Mouse (Mus musculus) CH12.LX (cell line): Measurements from ENCODE around the gene Tmprss2. TPM values are rescaled to one million over a fixed set of nuclear protein-coding genes. Genes with fewer than 3 reads are reported as not detected.

ENCODE experiments used
- DNase-seq: peaks from one replicate; pipeline ENCODE4 v3.0.0-alpha.2; 2013; ENCODE audit errors: extremely low read depth
- H3K27ac ChIP-seq: 2 replicates; pipeline ENCODE4 v1.5.1; 2012; ENCODE audit warnings: low read depth, mild to moderate bottlenecking, control low read depth, moderate library complexity; ENCODE audit not compliant: insufficient read depth
- H3K27me3 ChIP-seq: replicated peaks from 2 replicates; pipeline ENCODE3; 2012; ENCODE audit warnings: inconsistent platforms
- H3K36me3 ChIP-seq, 2 experiments: replicated peaks in 1 of 2; 2 replicates each; pipeline versions ENCODE3 to v1.6.1; 2012; ENCODE audit warnings: inconsistent platforms in 1 of 2, low read length in 1 of 2, mild to moderate bottlenecking in 1 of 2, mixed read lengths in 1 of 2, moderate library complexity in 1 of 2; ENCODE audit not compliant: control insufficient read depth in 1 of 2, insufficient read depth in 1 of 2
- H3K4me1 ChIP-seq, 2 experiments: 2 replicates each; pipeline ENCODE4 v1.6.1; 2012; ENCODE audit warnings: inconsistent platforms in 1 of 2, moderate library complexity in 1 of 2; ENCODE audit not compliant: insufficient read depth in 2 of 2, control insufficient read depth in 1 of 2
- H3K4me2 ChIP-seq: 2 replicates; pipeline ENCODE4 v1.6.1; 2012; ENCODE audit warnings: low read depth, mild to moderate bottlenecking, control low read depth; ENCODE audit not compliant: poor library complexity, insufficient read depth, severe bottlenecking
- H3K4me3 ChIP-seq, 3 experiments: fragments of 150-350 bp in 1 of 3; sonication (generic) in 1 of 3; replicated peaks in 1 of 3; 2 replicates each; pipeline versions ENCODE3 to v1.5.1; 2011 to 2012; ENCODE audit warnings: low read depth in 2 of 3, low read length in 2 of 3, mild to moderate bottlenecking in 2 of 3, moderate library complexity in 2 of 3, control low read depth in 1 of 3, improper control_type of control experiment in 1 of 3, inconsistent platforms in 1 of 3, mixed read lengths in 1 of 3; ENCODE audit not compliant: poor library complexity in 1 of 3
- H3K79me2 ChIP-seq: replicated peaks from 2 replicates; pipeline ENCODE4 v1.6.1; 2012; ENCODE audit warnings: mild to moderate bottlenecking, moderate library complexity; ENCODE audit not compliant: control insufficient read depth, poor library complexity, insufficient read depth, severe bottlenecking; ENCODE audit errors: extremely low read depth
- H3K9ac ChIP-seq: 2 replicates; pipeline ENCODE4 v1.6.1; 2012; ENCODE audit warnings: low read depth, mild to moderate bottlenecking, control low read depth, moderate library complexity; ENCODE audit not compliant: insufficient read depth
- H3K9me3 ChIP-seq: replicated peaks from 2 replicates; pipeline ENCODE3; 2012; ENCODE audit warnings: low read length, inconsistent platforms, mixed read lengths
- BHLHE40 ChIP-seq: IDR thresholded peaks from 2 replicates; pipeline ENCODE4 v1.6.1; 2011; ENCODE audit warnings: mild to moderate bottlenecking, low read depth, low read length, improper control_type of control experiment
- CHD1 ChIP-seq: IDR thresholded peaks from 2 replicates; pipeline ENCODE4 v1.6.1; 2012; ENCODE audit warnings: low read depth, low read length, improper control_type of control experiment, inconsistent platforms
- ELF1 ChIP-seq: IDR thresholded peaks from 2 replicates; pipeline ENCODE4 v1.6.1; 2014; ENCODE audit warnings: low read depth, mild to moderate bottlenecking, inconsistent platforms, low read length, improper control_type of control experiment
- EP300 ChIP-seq: IDR thresholded peaks from 2 replicates; pipeline ENCODE4 v1.6.1; 2011; ENCODE audit warnings: low read length, improper control_type of control experiment
- ETS1 ChIP-seq: conservative IDR thresholded peaks from 2 replicates; pipeline ENCODE4 v1.6.1; 2012; ENCODE audit warnings: low read depth, mild to moderate bottlenecking, inconsistent platforms, low read length, improper control_type of control experiment, moderate library complexity
- GABPA ChIP-seq: IDR thresholded peaks from 2 replicates; pipeline ENCODE4 v1.6.1; 2012; ENCODE audit warnings: low read depth, low read length, improper control_type of control experiment, inconsistent platforms; ENCODE audit not compliant: insufficient replicate concordance
- IRF4 ChIP-seq: IDR thresholded peaks from 2 replicates; pipeline ENCODE4 v1.6.1; 2014; ENCODE audit warnings: low read depth, mild to moderate bottlenecking, inconsistent platforms, low read length, improper control_type of control experiment
- JUN ChIP-seq: IDR thresholded peaks from 2 replicates; pipeline ENCODE4 v1.6.1; 2011; ENCODE audit warnings: low read depth, mild to moderate bottlenecking, low read length, improper control_type of control experiment, moderate library complexity; ENCODE audit not compliant: insufficient read depth
- KAT2A ChIP-seq: IDR thresholded peaks from 2 replicates; pipeline ENCODE4 v1.6.1; 2012; ENCODE audit warnings: low read length, improper control_type of control experiment, inconsistent platforms; ENCODE audit not compliant: insufficient replicate concordance
- MAFK ChIP-seq: IDR thresholded peaks from 2 replicates; pipeline ENCODE4 v1.6.1; 2011; ENCODE audit warnings: low read length, improper control_type of control experiment; ENCODE audit not compliant: insufficient replicate concordance
- MAX ChIP-seq: IDR thresholded peaks from 2 replicates; pipeline ENCODE4 v1.6.1; 2011; ENCODE audit warnings: low read length, improper control_type of control experiment
- MAZ ChIP-seq: IDR thresholded peaks from 2 replicates; pipeline ENCODE4 v1.6.1; 2012; ENCODE audit warnings: low read depth, mild to moderate bottlenecking, inconsistent platforms, low read length, improper control_type of control experiment, moderate library complexity
- MEF2A ChIP-seq: IDR thresholded peaks from 2 replicates; pipeline ENCODE4 v1.6.1; 2014; ENCODE audit warnings: low read depth, mild to moderate bottlenecking, inconsistent platforms, low read length, improper control_type of control experiment, borderline replicate concordance
- MXI1 ChIP-seq: IDR thresholded peaks from 2 replicates; pipeline ENCODE4 v1.6.1; 2011; ENCODE audit warnings: mild to moderate bottlenecking, low read depth, low read length, improper control_type of control experiment
- NELFE ChIP-seq: IDR thresholded peaks from 2 replicates; pipeline ENCODE4 v1.6.1; 2011; ENCODE audit warnings: low read depth, low read length, improper control_type of control experiment
- NRF1 ChIP-seq: IDR thresholded peaks from 2 replicates; pipeline ENCODE4 v1.6.1; 2014; ENCODE audit warnings: low read depth, mild to moderate bottlenecking, inconsistent platforms, low read length, improper control_type of control experiment, moderate library complexity
- POLR2A ChIP-seq: IDR thresholded peaks from 2 replicates; pipeline ENCODE4 v1.6.1; 2011; ENCODE audit warnings: low read depth, mild to moderate bottlenecking, improper control_type of control experiment, low read length
- RAD21 ChIP-seq: IDR thresholded peaks from 2 replicates; pipeline ENCODE4 v1.6.1; 2011; ENCODE audit warnings: low read depth, mild to moderate bottlenecking, low read length, improper control_type of control experiment, moderate library complexity
- RCOR1 ChIP-seq: conservative IDR thresholded peaks from 2 replicates; pipeline ENCODE4 v1.6.1; 2012; ENCODE audit warnings: low read depth, mild to moderate bottlenecking, inconsistent platforms, low read length, improper control_type of control experiment
- SIN3A ChIP-seq: IDR thresholded peaks from 2 replicates; pipeline ENCODE4 v1.6.1; 2012; ENCODE audit warnings: low read length, improper control_type of control experiment, inconsistent platforms
- SMC3 ChIP-seq: IDR thresholded peaks from 2 replicates; pipeline ENCODE4 v1.6.1; 2011; ENCODE audit warnings: low read depth, low read length, improper control_type of control experiment
- TCF12 ChIP-seq: IDR thresholded peaks from 2 replicates; pipeline ENCODE4 v1.6.1; 2014; ENCODE audit warnings: low read depth, mild to moderate bottlenecking, inconsistent platforms, low read length, improper control_type of control experiment
- UBTF ChIP-seq: IDR thresholded peaks from 2 replicates; pipeline ENCODE4 v1.6.1; 2012; ENCODE audit warnings: low read depth, mild to moderate bottlenecking, inconsistent platforms, low read length, improper control_type of control experiment, moderate library complexity
- USF1 ChIP-seq: IDR thresholded peaks from 2 replicates; pipeline ENCODE4 v1.6.1; 2014; ENCODE audit warnings: low read depth, mild to moderate bottlenecking, inconsistent platforms, low read length, improper control_type of control experiment
- USF2 ChIP-seq: conservative IDR thresholded peaks from 2 replicates; pipeline ENCODE4 v1.6.1; 2011; ENCODE audit warnings: low read depth, low read length, improper control_type of control experiment
- ZMIZ1 ChIP-seq: IDR thresholded peaks from 2 replicates; pipeline ENCODE4 v1.6.1; 2012; ENCODE audit warnings: low read depth, mild to moderate bottlenecking, inconsistent platforms, low read length, improper control_type of control experiment
- dilution Hi-C: fragments of 300-500 bp; cut with MboI; formaldehyde crosslinking; loops from 2 replicates; pipeline ENCODE4 v1.14.3; 2020; ENCODE audit warnings: low sequenced_read_pairs; ENCODE audit not compliant: extremely low pct_unique_long_range_greater_than_20kb, extremely low pct_ligation_motif_present
- in situ Hi-C: fragments of 300-500 bp; cut with MboI; formaldehyde crosslinking; loops from 3 replicates; pipeline ENCODE4 v1.14.3; 2019; ENCODE audit warnings: low sequenced_read_pairs, low pct_ligation_motif_present, low pct_unique_long_range_greater_than_20kb, mixed read lengths
- polyA plus RNA-seq: library from polyadenylated mRNA; unstranded; fragments of >175 nt; gene quantifications from 2 replicates; pipeline ENCODE4 v1.2.1, GENCODE M21; 2012; ENCODE audit warnings: low read depth; ENCODE audit not compliant: insufficient read length
- total RNA-seq, 2 experiments: library from RNA; depleted of rRNA; stranded (reverse); fragments of 300-350 nt in 1 of 2; fragments of >200 nt in 1 of 2; gene quantifications; 2 replicates each; pipeline ENCODE4 v1.2.3; 2012 to 2014

Gene Tmprss2
- total and polyA plus RNA-seq, 3 experiments, result not detected

DNA sequence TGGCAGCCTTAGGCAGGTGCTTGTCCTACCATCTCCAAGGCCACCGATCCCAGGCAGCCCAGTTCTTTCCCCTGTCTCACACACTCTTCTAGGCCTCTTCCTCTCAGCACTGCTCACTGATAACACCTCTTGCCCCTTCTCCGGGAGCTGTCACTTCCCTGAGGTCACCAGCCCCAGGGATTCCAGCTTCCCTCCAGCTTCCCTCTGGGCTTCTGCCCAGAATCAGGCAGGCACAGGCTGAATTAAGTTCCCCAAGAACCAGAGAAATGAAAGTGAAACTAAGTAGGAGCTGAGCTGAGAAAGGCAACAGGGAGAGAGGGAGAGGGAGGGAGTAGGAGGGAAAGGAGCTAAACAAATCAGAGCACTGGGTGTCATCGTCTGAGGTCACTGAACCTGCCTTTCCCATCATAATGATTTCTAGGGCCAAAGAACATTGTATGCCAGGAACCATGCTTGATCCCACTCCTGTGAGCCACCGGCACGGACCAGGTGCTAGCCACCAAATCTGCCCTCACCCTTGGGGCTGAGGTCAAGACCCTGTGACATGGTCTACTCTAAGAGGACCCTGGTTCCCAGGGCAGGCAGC, 76.0 kb downstream of the Tmprss2 start:
- TF ChIP-seq BHLHE40 (no peak), USF2 (no peak), MAX (0 out of 2 replicates have a peak, but pooled peaks have one; percentile 31), MXI1 (0 out of 2 replicates have a peak, but pooled peaks have one; percentile 39), MEF2A (0 out of 2 replicates have a peak, but pooled peaks have one; percentile 44), ZMIZ1 (0 out of 2 replicates have a peak, but pooled peaks have one; percentile 39), MAFK (no peak), ETS1 (peak; percentile 67), RAD21 (no peak), NELFE (peak; percentile 20; the same call in 1 of the 2 replicates), MAZ (0 out of 2 replicates have a peak, but pooled peaks have one; percentile 19), SIN3A (peak; percentile 51; the same call in 1 of the 2 replicates), IRF4 (peak; percentile 74), EP300 (peak; percentile 61; the same call in 1 of the 2 replicates), TCF12 (0 out of 2 replicates have a peak, but pooled peaks have one; percentile 21)
- TF ChIP-seq, all 38 proteins: peak for 11
- no peaks in the 10 kb centered on the region for H3K79me2 ChIP-seq
- peaks cover 5% of the 10 kb centered on the region for H3K9me3 ChIP-seq
- in situ Hi-C loops (no loop called here), dilution Hi-C loops (no loop called here)
- peak overlapping the region; percentile 27; the same call in 1 of the 2 replicates for H3K9ac ChIP-seq
- peak overlapping the region; percentile 69 for H3K4me2 ChIP-seq
- H3K27ac ChIP-seq, result peak overlapping the region; percentile 30; the same call in 1 of the 2 replicates
- peaks cover 0 to 15% of the 10 kb centered on the region in 2 experiments for H3K36me3 ChIP-seq
- DNase-seq, result peak; percentile 70
- H3K4me3 ChIP-seq, result peak overlapping the region; percentile 8 to 45 (median 22)
- peaks cover 14 to 53% of the 10 kb centered on the region in 2 experiments for H3K4me1 ChIP-seq
- H3K27me3 ChIP-seq, result no peaks in the 10 kb centered on the region

DNA sequence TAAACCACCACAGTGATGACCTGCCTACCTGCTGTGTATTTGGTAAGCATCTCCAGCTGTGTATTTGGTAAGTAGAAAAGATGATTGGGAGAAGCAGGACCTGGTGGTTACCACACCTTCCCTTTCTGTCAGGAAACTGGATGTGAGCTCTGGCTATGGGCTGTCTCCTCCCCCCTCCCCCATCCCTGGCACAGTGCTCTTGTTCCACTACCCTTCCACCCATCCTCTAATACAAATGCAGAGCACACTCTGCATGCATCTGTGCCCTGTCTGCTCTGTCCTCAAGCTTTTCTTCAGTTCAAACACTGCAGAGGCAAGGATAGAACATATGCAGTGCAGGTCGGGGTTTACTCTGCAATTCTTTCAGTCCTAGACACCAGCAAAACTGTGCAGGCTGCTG, 76.5 kb downstream of the Tmprss2 start:
- Histone ChIP-seq H3K27me3 (no peaks in the 10 kb centered on the region), H3K4me2 (no peak overlapping the region), H3K4me3 (peak overlapping the region in 2 of 3 experiments; percentile 22 to 45), H3K79me2 (no peaks in the 10 kb centered on the region), H3K27ac (no peak overlapping the region), H3K9me3 (peaks cover 5% of the 10 kb centered on the region), H3K36me3 (peaks cover 0 to 10% of the 10 kb centered on the region in 2 experiments), H3K9ac (no peak overlapping the region), H3K4me1 (peaks cover 14 to 50% of the 10 kb centered on the region in 2 experiments)
- TF ChIP-seq TCF12 (no peak), ELF1 (no peak), BHLHE40 (no peak), GABPA (no peak), UBTF (no peak), USF2 (no peak), KAT2A (no peak), RCOR1 (no peak), POLR2A (no peak), USF1 (no peak), ETS1 (no peak), CHD1 (no peak), NRF1 (no peak), IRF4 (no peak), SMC3 (no peak), JUN (no peak), RAD21 (no peak), MAZ (no peak), ZMIZ1 (no peak), MAFK (no peak)
- in situ Hi-C loops (no loop called here), dilution Hi-C loops (no loop called here)
- no peak for DNase-seq
